Mouse (Mus musculus): ENCODE data around the gene Map1s.

GRCm38 (mm10) chr8:70899226-70899625 is 6.5 kb upstream of the Map1s start:
- no peak for TF ChIP-seq CTCF (IDR thresholded peaks at IDR 0.05; ENCODE audit: insufficient read depth, low read length)
- no peak for TF ChIP-seq POLR2A (IDR thresholded peaks at IDR 0.05; ENCODE audit: borderline replicate concordance, extremely low read depth, low read depth, low read length)

Data from lung, adult 2 months (tissue).